7 mouse cellular contexts compared by ENCODE assay signal in the genomic region with DNA sequence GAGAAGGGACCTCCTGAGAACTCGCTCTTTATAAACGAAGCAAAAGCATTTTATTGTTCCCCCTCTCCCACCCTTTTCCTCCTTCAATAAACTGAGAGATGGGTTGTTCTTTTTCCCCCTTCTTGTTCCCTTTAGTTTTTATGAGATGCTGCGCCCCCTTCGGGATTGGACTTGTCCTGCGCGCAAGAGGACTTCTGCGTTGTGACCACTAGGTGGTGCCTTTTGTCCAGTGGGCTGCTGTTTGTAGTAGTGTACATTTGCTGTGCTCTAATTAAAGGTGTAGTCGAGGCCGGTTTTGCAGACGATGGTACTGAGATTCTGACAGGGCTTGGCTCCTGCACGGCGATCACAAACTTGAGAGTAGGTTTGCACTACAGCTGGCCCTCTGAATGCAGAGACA. TPM values are rescaled to one million over a fixed set of nuclear protein-coding genes. Genes with fewer than 3 reads are reported as not detected.
DNase-seq lines count a peak whose midpoint lies in the region; ATAC-seq lines count a peak whose summit lies in the region.

No protein-coding gene starts in this region.

- peaks cover 34% of the 10 kb centered on the region for H3K4me1 ChIP-seq in hindbrain, embryonic 16.5 days (ENCODE audit: control insufficient read depth, insufficient read depth, low read depth, low read length)

- ATAC-seq in hindbrain, embryonic 16.5 days, result no peak
- peak; percentile 45 for ATAC-seq in megakaryocyte-erythroid progenitor cell, adult 5-6 weeks (replicated peaks; ENCODE audit: low FRiP score, low TSS enrichment, poor library complexity, severe bottlenecking)

- H3K27me3 ChIP-seq in hindbrain, embryonic 16.5 days (replicated peaks; ENCODE audit: control insufficient read depth, insufficient read depth, low read length), result no peaks in the 10 kb centered on the region

- H3K27ac ChIP-seq in hindbrain, embryonic 16.5 days (ENCODE audit: low read depth, low read length), result no peak overlapping the region

- H3K9me3 ChIP-seq in hindbrain, embryonic 16.5 days (ENCODE audit: control insufficient read depth, low read length), result no peaks in the 10 kb centered on the region

- no peak overlapping the region for H3K9ac ChIP-seq in hindbrain, embryonic 16.5 days (ENCODE audit: low read depth, low read length)

- peak overlapping the region; percentile 87 for H3K4me2 ChIP-seq in hindbrain, embryonic 16.5 days (ENCODE audit: low read length)

- 0 out of 2 replicates have a peak overlapping the region, but pooled peaks have one; percentile 3 for H3K4me3 ChIP-seq in hindbrain, embryonic 16.5 days (ENCODE audit: low read length)

- H3K36me3 ChIP-seq in hindbrain, embryonic 16.5 days (ENCODE audit: control insufficient read depth, insufficient read depth, low read length), result peaks cover 20% of the 10 kb centered on the region

- DNase-seq in T-cell, adult 2 months (ENCODE audit: low spot score), result peak; percentile 75
- DNase-seq in cerebellum, adult 9-10 months, result peak; percentile 93
- peak; percentile 77 to 83 for DNase-seq in frontal cortex, postnatal 25 days (ENCODE audit: low spot score in 2 of 2)
- DNase-seq in left cerebral cortex, adult 8-10 months (ENCODE audit: low spot score in 2 of 2), result peak; percentile 64 to 71
- peak; percentile 74 for DNase-seq in right cerebral cortex, postnatal 4 days

- 6% methylated on average over 12 of the region's 12 CpGs for WGBS in hindbrain, embryonic 16.5 days

RNA-seq across cellular contexts. Expression of a gene that starts 2.6 kb away (rescaled TPM):
- polyA plus RNA-seq in hindbrain, embryonic 16.5 days (2015; fragmentation: Nextera tagmentation; extraction: Ambion mirVana), result 26.8 and 27.3 TPM in 2 replicates
- total RNA-seq in left cerebral cortex, adult 8-10 months (2022), result 10 to 100 TPM; 51.2 to 54.1 (median 53.2) TPM
- total RNA-seq in megakaryocyte-erythroid progenitor cell, adult 5-6 weeks (2014; fragmentation: Nextera tagmentation), result 23.8 TPM in 2 replicates
- 12.3 and 12.7 TPM in 2 replicates for total RNA-seq in megakaryocyte-erythroid progenitor cell, adult 5-6 weeks (2017)

RNA-seq across cellular contexts. Expression of a gene that starts 15.4 kb away (rescaled TPM):
- polyA plus RNA-seq in hindbrain, embryonic 16.5 days (2015; fragmentation: Nextera tagmentation; extraction: Ambion mirVana), result 5.8 and 6.3 TPM in 2 replicates
- 10 to 100 TPM; 54.2 to 60.5 (median 57.6) TPM for total RNA-seq in left cerebral cortex, adult 8-10 months (2022)
- total RNA-seq in megakaryocyte-erythroid progenitor cell, adult 5-6 weeks (2014; fragmentation: Nextera tagmentation), result not detected in 2 replicates
- 0.23 and 2.0 TPM in 2 replicates for total RNA-seq in megakaryocyte-erythroid progenitor cell, adult 5-6 weeks (2017)

RNA-seq across cellular contexts. Expression of a gene that starts 16.9 kb away (rescaled TPM):
- polyA plus RNA-seq in hindbrain, embryonic 16.5 days (2015; fragmentation: Nextera tagmentation; extraction: Ambion mirVana), result not detected in 2 replicates
- not detected for total RNA-seq in left cerebral cortex, adult 8-10 months (2022)
- not detected in 2 replicates for total RNA-seq in megakaryocyte-erythroid progenitor cell, adult 5-6 weeks (2014; fragmentation: Nextera tagmentation)
- total RNA-seq in megakaryocyte-erythroid progenitor cell, adult 5-6 weeks (2017), result not detected in 2 replicates

RNA-seq across cellular contexts. Expression of a gene that starts 17.7 kb away (rescaled TPM):
- polyA plus RNA-seq in hindbrain, embryonic 16.5 days (2015; fragmentation: Nextera tagmentation; extraction: Ambion mirVana), result 24.1 and 27.5 TPM in 2 replicates
- 100 to 1,000 TPM; 104 to 113 (median 111) TPM for total RNA-seq in left cerebral cortex, adult 8-10 months (2022)
- 73.9 and 91.0 TPM in 2 replicates for total RNA-seq in megakaryocyte-erythroid progenitor cell, adult 5-6 weeks (2014; fragmentation: Nextera tagmentation)
- total RNA-seq in megakaryocyte-erythroid progenitor cell, adult 5-6 weeks (2017), result 35.3 and 52.2 TPM in 2 replicates

RNA-seq across cellular contexts. Expression of a gene that starts 19.3 kb away (rescaled TPM):
- polyA plus RNA-seq in hindbrain, embryonic 16.5 days (2015; fragmentation: Nextera tagmentation; extraction: Ambion mirVana), result 0.65 and 0.85 TPM in 2 replicates
- total RNA-seq in left cerebral cortex, adult 8-10 months (2022), result 1 to 10 TPM in 2 of 4 experiments, under 1 TPM in 2; 0.53 to 1.3 (median 1.0) TPM
- total RNA-seq in megakaryocyte-erythroid progenitor cell, adult 5-6 weeks (2014; fragmentation: Nextera tagmentation), result not detected in 2 replicates
- not detected in 2 replicates for total RNA-seq in megakaryocyte-erythroid progenitor cell, adult 5-6 weeks (2017)

Comparison
In these comparisons a context has a peak if more than half of its experiments do, and no peak if none do; other contexts are left out.
1. RNA of a gene that starts 15.4 kb away (total RNA-seq): 54.2 to 60.5 TPM in left cerebral cortex, adult 8-10 months; 0.23 to 2.0 TPM in megakaryocyte-erythroid progenitor cell, adult 5-6 weeks; every median in the first group is over 10 times any median in the second.
2. Peak in every context shown above with its lines, with median percentiles within 50 percentile points of each other: DNase-seq.